Mouse (Mus musculus): ENCODE measurements around the gene Olfr823.
"Not testable (repeated sequence)": the region's sequence is repeated elsewhere in the genome, so short reads cannot be mapped to it uniquely, and the experiment has no call there.

Olfr823 gene

DNA sequence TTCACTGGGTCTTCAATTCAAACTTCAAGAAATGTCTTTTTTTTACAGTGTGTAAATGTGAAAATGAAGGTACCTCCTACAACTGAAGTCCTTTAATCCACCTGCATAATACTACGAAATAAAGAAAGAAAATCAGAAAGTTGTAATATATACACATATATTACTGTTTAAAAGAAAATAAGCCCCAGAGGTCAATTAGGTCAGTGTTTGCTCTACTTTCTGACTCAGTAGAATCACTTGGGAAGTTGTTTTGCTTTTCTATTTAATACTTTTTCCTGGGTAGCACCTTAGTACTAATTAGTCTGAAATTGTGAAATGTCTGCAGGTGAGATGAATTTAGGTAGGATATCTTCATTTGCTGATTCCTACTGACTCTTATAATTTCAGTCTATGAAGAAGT, at the start of gene Olfr823:
Olfr823 (minus strand) TSS at position 101 of the 400 bp plus-strand sequence.
- not testable (repeated sequence) for DNase-seq (ENCODE audit: low spot score in 2 of 2)

DNA sequence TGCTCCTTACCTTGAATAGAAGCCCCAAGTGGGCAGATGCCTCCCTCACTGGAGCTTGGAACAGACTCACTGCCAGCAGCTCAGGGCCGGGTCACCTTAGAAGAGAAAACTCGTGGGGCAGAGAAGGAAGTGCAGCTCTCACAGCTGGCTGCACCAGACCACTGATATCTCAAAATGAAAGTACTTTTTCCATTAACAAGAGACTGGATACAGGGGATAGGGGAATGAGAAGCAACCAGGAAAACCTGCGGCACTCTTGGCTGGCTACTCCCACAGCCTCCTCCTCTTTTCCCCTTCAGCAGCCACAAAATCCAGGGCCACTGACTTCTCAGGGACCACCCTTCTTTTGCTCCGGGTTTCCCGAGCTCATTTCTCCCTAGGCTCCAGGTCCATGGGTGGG, 28.9 kb upstream of the Olfr823 start:
- DNase-seq (ENCODE audit: low spot score in 2 of 2): no peak

DNA sequence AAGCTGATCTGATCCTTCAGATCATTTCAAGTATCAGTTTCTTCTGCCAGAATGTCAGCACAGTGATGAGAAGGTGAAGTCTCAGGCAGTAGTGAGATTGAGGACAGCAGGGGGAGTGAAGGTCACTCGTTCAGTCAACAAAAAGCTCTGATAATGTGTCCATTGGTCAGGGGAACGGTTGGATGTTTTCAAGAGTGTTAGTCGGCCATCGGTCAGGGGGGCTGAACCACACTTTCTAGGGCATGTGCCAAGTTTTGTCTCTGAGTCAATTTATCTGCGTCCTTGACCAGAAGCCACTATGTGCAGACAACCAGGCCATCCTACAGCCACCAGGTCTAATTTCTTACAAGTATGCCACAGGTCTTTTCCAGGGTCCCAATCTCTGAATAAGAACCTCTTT, 27.3 kb upstream of the Olfr823 start:
- DNase-seq (ENCODE audit: low spot score in 2 of 2): not testable (repeated sequence)

DNA sequence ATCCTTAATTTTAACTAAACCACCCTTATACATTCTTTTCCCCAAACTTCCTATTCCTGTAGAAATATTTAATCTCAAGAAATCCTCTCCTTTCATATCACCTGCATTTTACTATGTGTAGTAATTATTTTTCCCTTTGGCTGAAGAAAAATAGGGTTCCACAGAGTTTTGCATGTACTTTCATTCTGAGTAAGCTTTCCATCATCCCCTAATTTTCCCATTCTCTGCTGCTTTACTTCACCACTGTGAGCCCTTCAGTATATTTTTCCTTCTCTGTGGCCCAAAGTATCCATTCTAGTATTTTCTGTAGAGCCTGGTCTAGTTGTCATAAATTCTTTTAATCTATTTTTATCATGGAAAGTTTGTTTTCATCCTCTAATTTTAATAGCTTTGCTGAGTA, 19.6 kb upstream of the Olfr823 start:
- no peak for DNase-seq (ENCODE audit: low spot score in 2 of 2)

DNA sequence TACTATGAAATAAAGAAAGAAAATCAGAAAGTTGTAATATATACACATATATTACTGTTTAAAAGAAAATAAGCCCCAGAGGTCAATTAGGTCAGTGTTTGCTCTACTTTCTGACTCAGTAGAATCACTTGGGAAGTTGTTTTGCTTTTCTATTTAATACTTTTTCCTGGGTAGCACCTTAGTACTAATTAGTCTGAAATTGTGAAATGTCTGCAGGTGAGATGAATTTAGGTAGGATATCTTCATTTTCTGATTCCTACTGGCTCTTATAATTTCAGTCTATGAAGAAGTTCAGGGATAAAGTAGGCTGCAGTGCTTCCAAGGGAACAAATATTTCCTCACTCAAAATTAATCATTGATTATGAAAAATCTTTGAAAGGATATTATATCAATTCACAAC, 14.7 kb upstream of the Olfr823 start, which contains the start of gene Olfr824:
Olfr824 (minus strand) TSS at position 101 of the 400 bp plus-strand sequence.
- DNase-seq (ENCODE audit: low spot score in 2 of 2): not testable (repeated sequence)

DNA sequence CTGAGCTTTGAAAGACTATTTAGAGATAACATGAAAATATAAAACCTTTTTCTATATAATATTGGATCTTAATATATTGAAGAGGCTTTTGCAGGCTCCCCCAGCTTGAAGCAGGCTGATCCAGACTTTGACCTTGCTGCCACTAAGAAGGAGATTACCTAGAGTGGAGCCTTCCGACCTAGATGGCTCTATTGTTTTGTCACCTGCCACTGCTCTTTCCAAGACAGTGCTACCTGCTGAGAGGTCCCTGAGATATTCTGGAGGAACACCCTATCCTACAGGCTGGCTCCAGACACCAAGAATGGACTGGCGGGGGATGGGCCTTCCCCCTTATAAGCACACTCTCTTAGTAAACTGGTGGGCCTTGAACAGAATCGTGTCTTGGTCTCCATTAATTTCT, 862 bp upstream of the Olfr823 start:
- not testable (repeated sequence) for DNase-seq (ENCODE audit: low spot score in 2 of 2)

DNA sequence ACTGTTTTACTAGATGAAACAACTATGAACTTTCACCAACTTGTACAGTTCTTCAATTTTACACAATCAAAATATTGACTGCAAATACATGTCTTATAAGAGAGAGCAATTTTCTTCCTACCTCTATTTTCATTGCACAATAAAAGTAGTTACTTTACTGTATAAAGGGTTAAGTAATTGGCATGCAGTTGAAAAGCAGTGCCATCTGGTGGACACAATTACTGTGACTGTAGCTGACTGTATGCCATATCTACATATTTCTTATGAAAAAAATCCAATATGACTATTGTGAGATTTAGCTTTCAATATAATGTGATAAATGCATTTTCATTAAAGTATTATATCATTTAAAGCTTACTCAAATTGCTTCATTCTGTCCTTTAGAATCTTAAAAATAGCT, 19.1 kb downstream of the Olfr823 start:
- no peak for DNase-seq (ENCODE audit: low spot score in 2 of 2)

DNA sequence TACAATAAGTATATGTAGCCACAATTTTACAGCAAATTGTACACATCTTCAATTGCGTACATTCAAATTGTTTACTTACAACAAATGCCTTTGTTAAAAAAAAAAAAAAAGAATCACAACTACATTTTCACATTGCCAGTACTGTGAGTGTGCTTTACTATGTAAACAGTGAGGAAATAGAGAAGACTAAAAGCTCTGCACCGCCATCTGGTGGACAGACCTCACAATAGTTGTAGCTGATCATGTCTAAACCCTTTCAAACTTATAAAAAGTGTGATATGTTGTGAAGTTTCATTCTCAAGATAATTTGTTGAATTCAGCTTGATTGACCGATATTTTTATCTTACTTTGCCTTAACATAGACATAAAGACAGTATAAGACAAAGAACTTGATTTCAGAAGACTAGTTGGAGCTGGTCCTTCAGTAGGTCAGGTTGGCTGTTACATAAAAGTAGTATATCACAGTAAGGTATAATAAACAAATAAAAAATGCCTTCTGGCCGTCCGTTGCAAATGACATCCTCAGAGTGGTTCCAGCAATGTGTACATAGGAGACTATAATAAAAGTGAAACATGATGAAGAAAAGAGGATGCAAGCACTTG, 22.2 kb downstream of the Olfr823 start:
- DNase-seq (ENCODE audit: low spot score in 2 of 2): peak in 1 of 2 experiments; percentile 17

DNA sequence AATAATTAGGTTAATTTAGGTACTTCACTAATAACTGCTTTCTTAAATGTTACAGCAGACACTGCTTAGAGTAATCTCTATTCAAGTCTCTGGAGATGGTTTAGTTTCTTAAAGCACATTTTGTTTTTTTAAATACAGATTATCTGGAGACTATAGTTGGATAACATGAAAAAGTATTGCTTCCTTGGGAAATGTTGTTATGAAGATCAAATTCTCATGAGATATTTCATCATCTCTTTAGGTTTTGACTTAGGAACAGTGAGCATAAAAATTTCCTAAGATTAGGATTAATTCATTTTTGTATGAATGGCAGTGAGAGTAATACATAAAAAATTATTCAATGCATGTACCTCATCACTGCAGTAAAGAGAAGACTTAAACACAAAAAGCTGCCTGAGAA, 44.3 kb downstream of the Olfr823 start, which contains the start of gene Olfr822:
Olfr822 (plus strand) TSS at position 301 of the 400 bp plus-strand sequence.
- DNase-seq (ENCODE audit: low spot score in 2 of 2): no peak
